Mouse (Mus musculus) limb, embryonic 15.5 days (tissue): Measurements from ENCODE around the gene Gm4565. TPM values are rescaled to one million over a fixed set of nuclear protein-coding genes. Genes with fewer than 3 reads are reported as not detected.
"Not testable (repeated sequence)": the region's sequence is repeated elsewhere in the genome, so short reads cannot be mapped to it uniquely, and the experiment has no call there.

Experiments used
- ATAC-seq: fragments of 200-750 bp; cut with Nextera tagmentation; 2 replicates; pipeline ENCODE4 v1.8.0; 2017; ENCODE audit warnings: low read depth, moderate TSS enrichment; ENCODE audit not compliant: insufficient number of reproducible peaks, low FRiP score, low TSS enrichment
- H3K27ac ChIP-seq: fragments of 300-500 bp; sonication (generic); 2 replicates; pipeline ENCODE4 v1.5.1; 2015; ENCODE audit warnings: moderate library complexity, mild to moderate bottlenecking, inconsistent platforms
- H3K27me3 ChIP-seq: fragments of 300-500 bp; sonication (generic); 2 replicates; pipeline ENCODE4 v1.6.1; 2015; ENCODE audit warnings: inconsistent platforms
- H3K36me3 ChIP-seq: fragments of 300-500 bp; sonication (generic); 2 replicates; pipeline ENCODE4 v1.6.1; 2015; ENCODE audit warnings: inconsistent platforms
- H3K4me1 ChIP-seq: fragments of 300-500 bp; sonication (generic); 2 replicates; pipeline ENCODE4 v1.6.1; 2015; ENCODE audit warnings: inconsistent platforms
- H3K4me2 ChIP-seq: fragments of 300-500 bp; sonication (generic); 2 replicates; pipeline ENCODE4 v1.6.1; 2015; ENCODE audit warnings: mild to moderate bottlenecking, inconsistent platforms
- H3K4me3 ChIP-seq: fragments of 300-500 bp; sonication (generic); 2 replicates; pipeline ENCODE4 v1.5.1; 2015; ENCODE audit warnings: mild to moderate bottlenecking, inconsistent platforms
- H3K9ac ChIP-seq: fragments of 300-500 bp; sonication (generic); 2 replicates; pipeline ENCODE4 v1.6.1; 2015; ENCODE audit warnings: inconsistent platforms
- H3K9me3 ChIP-seq: fragments of 300-500 bp; sonication (generic); 2 replicates; pipeline ENCODE4 v1.6.1; 2016; ENCODE audit warnings: inconsistent platforms
- WGBS: fragments of 180-500 bp; shearing (Covaris S2); methylation state at CpG from one replicate; pipeline ENCODE4 v1.1.7; 2015; 5-methylcytosine and 5-hydroxymethylcytosine counted together
- polyA plus RNA-seq: library from polyadenylated mRNA; unstranded; fragments of >200 nt; fragmentation: Nextera tagmentation; extraction: Ambion mirVana; gene quantifications from 2 replicates; pipeline ENCODE4 v1.2.1, GENCODE M21; 2015

Gene Gm4565
- polyA plus RNA-seq, result not detected in 2 replicates

GRCm38 (mm10) chr7:22588027-22588426, at the start of gene Gm4565:
TSS of gene Gm4565 (minus strand) at chr7:22588127.
- not testable (repeated sequence) for H3K36me3 ChIP-seq, H3K27ac ChIP-seq, H3K9ac ChIP-seq, H3K27me3 ChIP-seq, H3K9me3 ChIP-seq, H3K4me1 ChIP-seq, H3K4me3 ChIP-seq, ATAC-seq, H3K4me2 ChIP-seq
- 76% methylated on average over 2 of the region's 4 CpGs for WGBS

GRCm38 (mm10) chr7:22565243-22565642, 22.7 kb downstream of the Gm4565 start, which contains the start of gene Gm4201:
TSS of gene Gm4201 (minus strand) at chr7:22565343.
- not testable (repeated sequence) for H3K4me2 ChIP-seq, ATAC-seq, H3K4me3 ChIP-seq, H3K4me1 ChIP-seq, H3K36me3 ChIP-seq, H3K27ac ChIP-seq, H3K27me3 ChIP-seq, H3K9ac ChIP-seq, H3K9me3 ChIP-seq
- WGBS, result no CpG with 5 or more reads among the region's 3 CpGs

- H3K27me3 ChIP-seq, result not testable (repeated sequence)
Measured at GRCm38 (mm10) chr7:22534787-22535186, 53.1 kb downstream of the Gm4565 start, which contains the start of gene Gm8677. TSS of gene Gm8677 (minus strand) at chr7:22534887.

More at GRCm38 (mm10) chr7:22534787-22535186, 53.1 kb downstream of the Gm4565 start, which contains the start of gene Gm8677:
- not testable (repeated sequence) for ATAC-seq, H3K9ac ChIP-seq, H3K36me3 ChIP-seq, H3K4me3 ChIP-seq, H3K4me2 ChIP-seq, H3K9me3 ChIP-seq, H3K27ac ChIP-seq, H3K4me1 ChIP-seq
- WGBS, result no CpG with 5 or more reads among the region's 1 CpGs

Other genes with a start within 250 kb of the Gm4565 start
- not detected in 2 replicates for gene Gm8660, start 217.1 kb downstream of the Gm4565 start, polyA plus RNA-seq
- gene Vmn1r148, start 174.5 kb downstream of the Gm4565 start, polyA plus RNA-seq, result not detected in 2 replicates
- not detected in 2 replicates for gene Vmn1r149, start 149.9 kb downstream of the Gm4565 start, polyA plus RNA-seq
- gene Gm10665, start 124.1 kb downstream of the Gm4565 start, polyA plus RNA-seq, result not detected in 2 replicates
- not detected in 2 replicates for gene Vmn1r151, start 88.4 kb downstream of the Gm4565 start, polyA plus RNA-seq
- gene Vmn1r152, start 65.2 kb downstream of the Gm4565 start, polyA plus RNA-seq, result not detected in 2 replicates
- not detected in 2 replicates for gene Gm8677, start 53.2 kb downstream of the Gm4565 start, polyA plus RNA-seq
- gene Gm4201, start 22.8 kb downstream of the Gm4565 start, polyA plus RNA-seq, result not detected in 2 replicates
- not detected in 2 replicates for gene Vmn1r155, start 69.9 kb upstream of the Gm4565 start, polyA plus RNA-seq
- not detected in 2 replicates for gene Gm8693, start 104.2 kb upstream of the Gm4565 start, polyA plus RNA-seq
- gene Gm4567, start 131.6 kb upstream of the Gm4565 start, polyA plus RNA-seq, result not detected in 2 replicates
- gene Vmn1r157, start 173.6 kb upstream of the Gm4565 start, polyA plus RNA-seq, result not detected in 2 replicates
- gene Vmn1r158, start 202.7 kb upstream of the Gm4565 start, polyA plus RNA-seq, result not detected in 2 replicates